Mouse (Mus musculus) gonadal fat pad, adult 2 months (tissue): Measurements from ENCODE around the gene Npr2. TPM values are rescaled to one million over a fixed set of nuclear protein-coding genes. Genes with fewer than 3 reads are reported as not detected.
"Not testable (repeated sequence)": the region's sequence is repeated elsewhere in the genome, so short reads cannot be mapped to it uniquely, and the experiment has no call there.

Experiments
- DNase-seq: peaks from one replicate; pipeline ENCODE4 v3.0.0-alpha.2; 2012; ENCODE audit warnings: low read depth
- polyA plus RNA-seq: library from polyadenylated mRNA; depleted of rRNA; stranded (reverse); fragments of >200 nt; gene quantifications from 2 replicates; pipeline ENCODE4 v1.2.3, GENCODE M21; 2012; rRNA removed

Gene Npr2
- polyA plus RNA-seq: 34.7 and 35.4 TPM in 2 replicates

DNA sequence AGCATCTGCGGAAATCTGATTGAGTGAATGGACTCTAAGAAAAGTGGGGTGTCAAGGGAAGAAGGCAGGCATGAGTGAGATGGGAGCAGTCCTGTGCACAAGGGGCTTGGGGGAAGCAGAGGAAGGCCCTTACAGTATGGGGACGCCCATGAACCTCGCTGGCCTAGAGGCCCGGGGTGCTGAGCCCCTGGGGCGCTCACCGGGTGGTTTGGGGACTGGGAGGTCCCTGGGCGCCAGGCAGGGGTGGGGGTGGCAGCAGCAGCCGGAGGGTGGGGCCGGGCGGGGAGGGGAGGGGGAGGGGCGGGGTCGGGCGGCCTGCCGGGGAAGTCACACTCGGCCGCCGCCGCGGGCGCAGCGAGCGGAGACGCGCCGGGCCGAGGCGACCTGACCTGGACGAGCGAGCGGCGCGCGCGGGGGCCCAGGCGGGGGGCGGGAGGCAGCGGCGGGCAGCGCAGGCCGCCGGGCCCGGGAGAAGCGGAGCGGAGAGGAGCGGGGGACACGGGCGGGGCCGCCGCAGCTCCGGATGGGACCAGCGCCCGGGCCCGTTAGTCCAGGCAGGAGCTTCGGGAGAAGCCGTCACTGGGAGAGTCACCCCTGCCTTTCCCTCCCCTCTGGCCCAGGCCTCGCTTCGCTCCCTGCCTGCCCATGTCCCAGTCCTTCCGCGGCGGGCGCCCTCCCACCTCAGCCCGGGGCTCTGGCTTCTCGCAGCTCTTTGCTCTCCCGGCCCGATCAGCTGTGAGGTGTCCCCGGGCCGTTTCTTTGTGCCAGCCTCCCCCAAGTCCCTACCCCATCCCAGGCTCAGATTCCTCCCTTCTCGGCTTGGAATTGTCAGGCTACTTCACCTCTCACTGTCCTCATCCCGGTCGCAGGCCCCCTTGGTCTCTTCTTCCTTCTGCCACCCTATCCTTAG lies at the start of gene Npr2:
TSS of gene Npr2 (plus strand) at position 890 of the 910 bp plus-strand sequence.
- no peak for DNase-seq

- no peak for DNase-seq
Measured at GRCm38 (mm10) chr4:43582241-43582640, 49.5 kb upstream of the Npr2 start.

GRCm38 (mm10) chr4:43583421-43583820 lies 48.3 kb upstream of the Npr2 start:
- DNase-seq: no peak

GRCm38 (mm10) chr4:43584444-43585416 lies 47.0 kb upstream of the Npr2 start, which contains the start of gene Msmp:
Gene Msmp, minus strand, starts transcription at chr4:43584494.
- no peak for DNase-seq

DNA sequence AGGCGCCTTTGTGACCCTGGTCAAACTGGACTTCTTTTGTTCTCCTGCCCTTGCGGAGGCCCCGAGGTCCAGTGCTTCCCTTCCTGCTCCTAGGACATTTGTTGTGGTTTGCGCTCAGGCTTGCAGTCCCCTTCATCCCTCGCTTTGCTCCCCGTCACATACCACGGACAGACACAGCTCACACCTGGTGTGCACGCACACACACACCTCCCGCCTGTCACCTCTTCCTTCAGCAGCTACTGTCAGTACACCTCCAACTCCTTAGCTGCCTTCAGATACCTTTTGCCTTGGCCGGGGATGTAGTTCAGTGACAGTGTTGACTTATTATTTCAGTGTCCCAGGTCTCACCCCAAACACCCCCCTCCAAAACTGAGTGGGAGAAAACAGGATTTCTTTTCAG lies 46.1 kb upstream of the Npr2 start:
- DNase-seq: no peak

- DNase-seq: no peak
Measured at GRCm38 (mm10) chr4:43586411-43586810, 45.3 kb upstream of the Npr2 start.

DNA sequence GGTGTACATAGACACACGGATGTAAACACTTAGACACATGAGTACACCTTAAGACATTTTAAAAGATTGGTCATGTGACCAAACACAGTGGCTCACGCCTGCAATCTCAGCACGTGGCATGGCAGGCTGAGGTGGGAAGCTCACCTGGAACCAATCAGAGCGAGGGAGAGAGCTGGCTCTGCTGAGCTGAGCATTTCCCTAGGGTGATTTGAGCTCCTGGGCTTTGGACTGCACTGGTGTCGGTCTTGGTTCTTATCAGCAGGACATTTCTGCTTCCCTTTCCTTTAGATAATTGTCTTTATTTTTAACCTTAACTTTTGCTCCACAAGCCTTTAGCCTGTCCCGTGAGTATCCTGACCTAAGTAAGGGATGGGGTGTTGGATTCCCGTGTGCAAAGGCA lies 44.1 kb upstream of the Npr2 start:
- no peak for DNase-seq

GRCm38 (mm10) chr4:43591543-43591942 lies 40.2 kb upstream of the Npr2 start:
- no peak for DNase-seq

DNA sequence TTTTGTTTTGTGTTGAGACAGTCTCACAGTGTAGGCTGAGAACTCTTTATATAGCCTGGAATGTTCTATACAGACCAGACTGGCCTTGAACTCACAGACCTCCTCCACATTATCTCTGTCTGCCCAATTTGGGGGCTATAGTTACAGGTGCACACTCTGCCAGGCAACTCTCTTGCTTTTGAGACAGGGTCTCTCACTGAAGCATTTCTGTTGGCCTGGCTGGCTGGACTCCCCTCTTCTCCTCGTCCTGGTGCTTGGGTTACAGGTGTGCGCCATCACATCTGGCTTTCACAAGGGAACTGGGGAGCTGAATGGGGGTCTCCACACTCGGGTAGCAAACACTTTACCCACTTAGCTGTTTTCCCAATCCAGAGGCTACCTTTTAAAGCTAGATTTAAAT lies 39.8 kb upstream of the Npr2 start:
- DNase-seq: no peak

GRCm38 (mm10) chr4:43593453-43593852 lies 38.3 kb upstream of the Npr2 start:
- DNase-seq: no peak

DNA sequence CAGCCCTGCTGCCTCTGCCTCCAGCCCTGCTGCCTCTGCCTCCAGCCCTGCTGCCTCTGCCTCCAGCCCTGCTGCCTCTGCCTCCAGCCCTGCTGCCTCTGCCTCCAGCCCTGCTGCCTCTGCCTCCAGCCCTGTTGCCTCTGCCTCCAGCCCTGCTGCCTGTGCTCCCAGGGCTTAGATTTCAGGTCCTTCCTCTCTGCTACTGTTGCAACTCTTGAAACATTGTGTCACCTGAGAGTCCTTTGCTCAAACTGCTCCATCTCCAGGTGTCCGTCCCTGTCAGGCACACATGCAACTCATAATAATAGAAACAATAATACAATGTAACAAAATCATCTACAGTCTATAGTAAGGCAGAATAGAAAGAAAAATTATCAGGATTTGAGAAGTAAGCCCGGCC lies 35.1 kb upstream of the Npr2 start:
- DNase-seq: not testable (repeated sequence)

DNA sequence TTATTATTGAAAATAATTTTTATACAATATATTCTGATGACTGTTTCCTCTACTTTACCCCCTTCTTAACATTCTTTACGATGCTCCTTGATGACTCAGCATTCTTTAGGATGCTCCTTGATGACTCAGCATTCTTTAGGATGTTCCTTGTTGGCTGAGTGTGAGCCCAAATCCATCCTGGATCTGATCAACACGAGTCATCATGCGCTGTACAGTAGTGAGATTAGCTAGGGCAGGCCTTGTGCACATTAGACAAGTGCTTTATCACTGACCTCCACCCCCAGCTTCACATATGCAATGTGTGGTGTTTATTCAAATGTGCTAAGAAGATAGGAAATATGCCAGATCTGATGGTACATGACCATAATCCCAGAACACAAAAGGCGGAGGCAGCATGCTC lies 33.5 kb upstream of the Npr2 start:
- no peak for DNase-seq

- DNase-seq: no peak
Measured at GRCm38 (mm10) chr4:43598650-43599380, 32.9 kb upstream of the Npr2 start.

GRCm38 (mm10) chr4:43600195-43600934 lies 31.4 kb upstream of the Npr2 start:
- no peak for DNase-seq

DNA sequence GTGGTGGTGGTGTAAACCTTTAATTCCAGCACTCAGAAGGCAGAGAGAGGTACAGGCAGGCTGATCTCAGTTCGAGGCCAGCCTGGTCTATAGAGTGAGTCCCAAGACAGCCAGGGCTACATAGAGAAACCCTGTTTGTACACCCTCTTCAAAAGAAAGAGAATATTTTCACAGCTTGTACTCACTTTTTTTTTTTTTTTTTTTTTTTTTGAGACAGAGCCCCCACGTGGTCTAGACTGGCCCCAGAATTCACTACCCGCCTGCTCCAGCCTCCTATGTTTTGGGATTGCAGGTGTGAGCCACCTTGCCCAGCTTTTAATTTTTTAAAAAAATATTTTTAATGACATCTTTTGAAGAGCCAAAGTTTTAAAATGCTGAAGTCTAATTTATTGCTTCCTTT lies 27.6 kb upstream of the Npr2 start:
- no peak for DNase-seq

- DNase-seq: no peak
Measured at GRCm38 (mm10) chr4:43604751-43605685, 26.7 kb upstream of the Npr2 start.

DNA sequence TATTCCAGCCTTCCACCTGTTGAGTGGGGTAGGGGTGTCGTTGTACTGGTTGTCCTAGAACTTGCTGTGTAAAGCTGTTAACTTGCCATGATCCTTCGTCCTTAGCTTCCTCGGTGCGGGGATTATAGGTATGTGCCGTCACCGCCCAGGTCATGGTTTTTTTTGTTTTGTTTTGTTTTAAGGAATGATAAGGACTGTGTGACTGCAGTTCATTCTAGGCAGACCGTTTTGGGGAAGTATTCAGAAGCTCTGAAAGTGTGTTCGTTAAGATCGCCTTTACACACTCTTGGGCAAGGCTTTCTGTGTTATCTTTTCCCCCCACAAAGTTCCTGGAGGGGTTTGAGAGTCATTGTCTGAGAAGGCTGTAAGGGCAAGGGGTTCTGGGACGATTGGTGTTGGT lies 19.2 kb upstream of the Npr2 start:
- DNase-seq: no peak

DNA sequence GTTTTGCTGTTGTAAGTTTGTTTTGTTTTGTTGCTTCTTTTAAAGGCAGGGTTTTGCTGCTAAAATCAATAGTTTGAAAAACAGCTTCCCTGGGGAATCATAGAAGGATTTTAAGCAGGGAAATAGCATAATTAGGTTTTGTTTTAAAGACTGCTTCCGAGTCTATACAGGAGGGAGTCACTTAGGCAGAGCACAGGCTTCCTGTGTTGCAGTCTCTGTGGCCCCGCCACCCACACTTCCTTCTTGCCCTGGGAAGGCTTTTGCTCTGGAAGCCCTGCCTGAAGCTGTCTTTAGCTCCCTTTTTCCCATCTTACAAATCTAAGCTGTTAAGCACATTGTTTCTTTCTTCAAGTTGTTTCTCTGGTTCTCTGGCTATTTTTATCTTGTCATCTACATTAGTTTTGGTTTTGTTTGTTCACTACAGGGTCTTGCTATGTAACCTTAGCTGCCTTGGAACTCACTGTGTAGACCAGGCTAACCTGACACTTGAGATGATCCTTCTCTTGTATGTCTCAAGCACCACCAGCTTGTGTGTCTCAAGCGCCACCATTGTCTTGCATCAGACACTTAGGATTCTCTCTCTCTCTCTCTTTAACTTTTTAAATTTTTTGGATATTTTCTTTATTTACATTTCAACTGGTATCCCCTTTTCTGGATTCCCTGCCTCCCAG lies 18.5 kb upstream of the Npr2 start:
- DNase-seq: no peak

DNA sequence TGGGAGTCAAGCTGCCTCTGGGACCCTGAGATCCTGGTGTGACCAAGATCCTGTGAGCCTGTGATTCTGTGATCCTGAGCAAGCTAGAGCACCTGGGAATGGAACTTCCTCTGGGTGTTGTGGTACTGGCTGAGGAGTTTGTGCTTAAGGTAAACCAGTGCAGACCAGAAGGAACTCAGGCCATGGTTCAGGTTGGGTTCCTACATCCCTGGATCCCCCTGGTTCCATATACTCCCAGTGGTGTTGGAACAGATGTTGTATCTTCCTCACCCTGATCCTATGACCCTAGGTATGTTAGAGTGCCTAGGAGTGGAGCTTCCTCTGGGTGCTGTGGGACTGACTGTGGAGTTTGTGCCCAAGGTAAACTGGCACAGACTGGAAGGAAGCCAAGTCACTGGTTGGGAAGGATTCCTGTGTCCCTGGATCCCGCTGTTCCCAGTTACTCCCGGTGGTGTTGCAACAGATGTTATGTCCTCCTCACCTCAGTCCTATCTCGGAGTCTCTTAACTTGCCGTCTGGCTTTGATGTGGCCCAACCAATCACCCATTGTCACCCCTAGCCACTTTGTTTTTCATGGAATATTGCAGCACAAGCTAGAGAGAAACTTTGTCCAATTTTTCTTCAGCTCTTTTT lies 11.5 kb upstream of the Npr2 start:
- DNase-seq: no peak
